Mouse (Mus musculus) adrenal gland (tissue): ENCODE results near the gene Pank3.

Experiments
- intact Hi-C: fragments of 180-260 bp; cut with DNase I; formaldehyde crosslinking; loops from one replicate; pipeline ENCODE4 v1.15.1; 2025
- long read RNA-seq, 2 experiments: library from polyadenylated mRNA; unstranded; transcript quantifications; one replicate each; pipeline ENCODE4 v2.0.0; 2020; ENCODE audit warnings: borderline replicate concordance in 1 of 2; ENCODE audit not compliant: insufficient replicate concordance in 1 of 2

The Pank3 gene
- long read RNA-seq, experiment 1, full-length matches to known transcripts: 6 of 11 reads
- long read RNA-seq, experiment 1, partial matches to known transcripts: 2 of 11 reads
- long read RNA-seq, experiment 1, other reads (novel, unspliced or antisense): 3 of 11 reads
- long read RNA-seq, experiment 2, full-length matches to known transcripts: 8 of 15 reads
- long read RNA-seq, experiment 2, partial matches to known transcripts: 1 of 15 reads
- long read RNA-seq, experiment 2, other reads (novel, unspliced or antisense): 6 of 15 reads

GRCm38 (mm10) chr11:35769188-35769745 lies at the start of gene Pank3:
Pank3 (plus strand) TSS chr11:35769484.
- intact Hi-C loops: no loop called here

DNA sequence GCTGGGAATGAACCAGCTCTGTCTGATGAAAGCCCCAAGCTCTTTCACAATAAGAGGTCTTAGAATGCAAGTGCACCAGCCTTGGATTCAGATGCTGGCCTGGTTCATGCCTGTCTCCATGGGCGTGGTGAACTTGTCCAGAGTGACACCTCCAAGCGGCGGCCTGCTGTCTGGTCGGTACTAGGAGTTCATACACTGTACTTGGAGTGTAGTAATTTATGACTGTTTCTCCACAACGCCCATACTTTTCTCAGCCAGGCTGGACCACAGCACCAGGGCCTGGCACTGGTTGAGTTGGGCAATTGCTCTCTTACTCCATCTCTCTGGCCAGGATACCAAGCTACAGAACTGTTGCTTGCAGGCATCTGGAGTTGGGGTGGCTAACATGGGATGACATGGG lies 45.4 kb upstream of the Pank3 start:
- intact Hi-C loops: no loop called here

GRCm38 (mm10) chr11:35726341-35726846 lies 42.9 kb upstream of the Pank3 start:
- intact Hi-C loops: no loop called here

- intact Hi-C loops: no loop called here
Observed at GRCm38 (mm10) chr11:35728200-35728599, 41.1 kb upstream of the Pank3 start.

DNA sequence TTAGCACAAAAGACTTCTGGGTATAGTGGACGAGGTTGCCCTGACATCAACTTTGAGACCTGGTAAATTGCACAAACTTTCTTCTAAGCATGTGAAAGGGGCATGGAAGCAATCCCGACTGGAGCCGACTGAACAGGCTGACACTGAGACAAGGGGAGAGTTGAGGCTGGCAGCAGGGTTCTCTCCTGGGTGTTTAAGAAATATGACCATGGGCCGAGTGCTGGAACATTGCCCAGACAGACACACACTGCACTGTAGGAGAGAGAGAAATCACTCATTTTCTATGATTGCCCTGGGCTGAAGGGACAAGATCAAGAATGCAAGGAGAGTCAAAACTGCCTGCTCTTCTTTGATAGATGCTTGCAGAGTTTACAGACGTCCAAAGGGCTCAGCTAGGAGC lies 40.1 kb upstream of the Pank3 start:
- intact Hi-C loops: no loop called here

GRCm38 (mm10) chr11:35732366-35732765 lies 36.9 kb upstream of the Pank3 start:
- intact Hi-C loops: no loop called here

DNA sequence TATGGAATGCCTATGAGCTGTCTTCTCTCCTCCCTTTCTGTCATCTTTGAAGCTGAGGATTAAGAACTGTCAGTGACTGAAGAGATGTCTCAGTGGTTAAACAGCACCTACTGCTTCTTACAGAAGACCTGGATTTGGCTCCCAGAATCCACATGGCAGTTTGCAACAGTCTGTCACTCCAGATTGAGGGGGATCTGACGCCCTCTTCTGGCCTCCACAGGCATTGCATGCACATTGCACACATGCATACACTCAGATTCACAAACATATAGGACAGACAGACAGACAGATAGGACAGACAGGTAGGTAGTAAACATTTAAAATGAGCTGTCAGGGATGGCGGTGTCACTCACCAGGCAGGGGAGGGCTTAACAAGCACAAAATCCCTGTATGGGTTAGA lies 32.5 kb upstream of the Pank3 start:
- intact Hi-C loops: no loop called here

GRCm38 (mm10) chr11:35737262-35737661 lies 32.0 kb upstream of the Pank3 start:
- intact Hi-C loops: no loop called here

- intact Hi-C loops: no loop called here
Observed at GRCm38 (mm10) chr11:35738102-35738501, 31.2 kb upstream of the Pank3 start.

GRCm38 (mm10) chr11:35743586-35743985 lies 25.7 kb upstream of the Pank3 start:
- intact Hi-C loops: no loop called here

DNA sequence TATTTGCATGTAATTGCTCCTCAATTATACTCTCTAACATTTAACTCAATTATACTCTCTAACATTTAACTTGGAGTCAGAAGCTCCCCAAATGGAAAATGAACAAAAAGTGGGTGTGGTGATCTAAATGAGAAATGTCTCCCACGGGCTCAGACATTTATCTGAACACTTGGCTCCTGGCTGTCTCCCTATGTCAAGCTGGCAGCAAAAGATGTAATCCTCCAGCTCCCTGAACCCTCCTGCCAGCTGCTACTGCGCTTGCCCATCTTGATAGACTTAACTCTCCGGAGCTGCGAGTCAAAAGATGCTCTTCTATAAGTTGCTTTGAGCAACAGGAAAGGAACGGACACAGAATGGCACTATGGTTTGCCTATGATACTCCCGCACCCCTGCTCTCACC lies 24.7 kb upstream of the Pank3 start:
- intact Hi-C loops: no loop called here

DNA sequence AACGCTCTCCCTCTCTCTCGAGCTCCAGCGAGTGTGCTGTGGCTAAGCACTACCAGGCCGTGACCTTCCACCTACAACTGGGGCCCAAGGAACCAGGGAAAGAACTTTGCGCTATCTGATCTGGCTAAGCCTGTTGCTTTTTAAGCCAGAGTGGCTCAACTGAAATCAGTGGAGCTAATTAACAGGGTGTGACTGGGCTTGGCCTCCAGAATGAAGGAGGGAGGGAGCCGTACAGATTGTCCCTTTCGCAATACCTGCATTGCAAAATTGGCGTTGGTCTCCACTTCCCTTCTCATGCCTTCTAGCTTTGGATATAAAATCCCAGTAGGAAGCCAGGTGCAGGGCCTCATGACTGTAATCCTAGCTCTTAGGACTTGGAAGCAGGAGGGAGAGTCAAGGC lies 18.7 kb upstream of the Pank3 start:
- intact Hi-C loops: no loop called here

GRCm38 (mm10) chr11:35754906-35755418 lies 14.3 kb upstream of the Pank3 start:
- intact Hi-C loops: no loop called here

DNA sequence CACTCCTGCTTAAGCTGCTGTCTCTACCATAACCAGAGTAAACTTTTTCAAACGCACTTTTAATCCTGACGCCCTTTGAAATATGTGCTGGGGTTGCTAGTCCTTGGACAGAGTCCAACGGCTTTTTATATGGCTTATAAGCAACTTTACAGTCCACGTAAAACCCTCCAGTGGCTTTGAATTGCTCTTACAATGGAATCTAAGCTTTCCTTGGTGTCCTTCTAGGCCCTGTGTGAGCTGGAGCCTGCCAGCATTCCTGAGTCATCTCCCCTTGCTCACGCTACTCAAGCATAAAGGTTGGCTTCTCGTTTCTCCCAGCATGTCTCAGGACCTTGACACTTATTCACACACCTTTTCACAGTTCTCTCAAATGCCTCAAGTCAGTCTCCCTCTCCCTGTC lies 13.7 kb upstream of the Pank3 start:
- intact Hi-C loops: no loop called here

- intact Hi-C loops: no loop called here
Observed at GRCm38 (mm10) chr11:35756411-35757303, 12.6 kb upstream of the Pank3 start.

DNA sequence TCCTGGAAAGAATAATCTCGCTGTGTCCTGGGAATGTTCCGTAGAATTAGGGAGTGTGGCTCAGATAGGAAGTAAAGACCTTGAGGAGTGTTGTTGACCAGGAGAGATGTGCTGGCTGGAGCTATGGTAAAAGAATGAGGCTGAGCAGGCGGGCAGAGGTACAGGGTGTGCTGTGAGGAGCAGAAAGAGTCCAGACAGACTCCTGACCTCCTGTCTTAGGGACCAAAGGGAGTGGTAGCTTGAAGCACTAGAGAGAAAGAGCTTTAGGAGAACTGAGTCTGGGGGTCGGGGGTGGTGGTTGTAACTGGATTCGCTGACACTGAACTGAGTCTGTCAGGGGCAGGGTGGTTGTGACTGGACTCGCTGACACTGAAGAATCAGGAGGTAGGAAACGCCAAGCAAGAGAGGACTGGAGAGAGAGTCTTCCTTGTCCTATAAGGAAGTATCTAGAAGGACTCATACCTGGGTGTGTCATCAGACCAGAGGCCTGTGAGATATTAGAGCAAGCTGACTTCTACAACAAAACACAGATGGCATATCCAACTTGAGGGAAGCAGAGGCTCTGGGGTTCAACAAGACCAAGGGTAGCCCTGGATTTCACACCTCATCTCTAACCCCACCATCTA lies 9.2 kb upstream of the Pank3 start:
- intact Hi-C loops: no loop called here

DNA sequence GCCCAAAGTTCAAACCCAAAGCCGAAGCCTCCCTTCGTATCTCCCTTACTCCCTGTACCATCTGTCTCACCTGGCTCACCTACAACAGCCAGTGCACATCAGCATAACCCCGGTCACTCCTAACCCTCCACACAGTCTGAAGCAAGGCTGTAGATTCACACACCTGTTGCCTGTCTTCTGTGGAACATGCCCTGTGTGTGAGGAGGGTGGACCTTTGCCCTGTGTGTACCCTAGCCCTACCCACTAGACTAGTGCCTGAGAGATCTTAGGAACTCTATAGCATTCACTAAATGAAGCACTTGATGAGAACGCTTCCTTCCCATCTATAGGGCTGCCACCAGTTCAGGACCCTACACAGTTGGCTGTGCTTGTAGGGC lies 8.7 kb upstream of the Pank3 start:
- intact Hi-C loops: no loop called here

DNA sequence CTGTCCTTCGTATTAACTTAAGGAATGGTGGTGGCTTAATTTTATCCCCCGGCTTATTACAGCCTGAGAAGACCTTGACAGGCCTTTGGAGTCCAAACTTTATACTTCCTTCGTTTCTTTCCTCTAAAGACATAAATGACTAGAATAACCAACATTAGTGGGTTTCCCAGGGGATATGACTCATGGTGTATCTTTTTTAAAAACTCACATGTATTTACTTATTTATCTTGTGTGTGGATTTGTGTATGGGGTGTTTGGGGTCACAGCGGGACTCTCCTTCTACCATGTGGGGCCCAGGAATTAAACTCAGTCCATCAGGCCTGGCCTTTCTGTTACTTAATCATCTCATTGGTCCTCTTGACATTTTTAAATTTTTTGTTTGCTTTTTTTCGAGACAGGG lies 2.4 kb upstream of the Pank3 start:
- intact Hi-C loops: no loop called here

- intact Hi-C loops: no loop called here
Observed at GRCm38 (mm10) chr11:35769746-35770437, 608 bp downstream of the Pank3 start.

DNA sequence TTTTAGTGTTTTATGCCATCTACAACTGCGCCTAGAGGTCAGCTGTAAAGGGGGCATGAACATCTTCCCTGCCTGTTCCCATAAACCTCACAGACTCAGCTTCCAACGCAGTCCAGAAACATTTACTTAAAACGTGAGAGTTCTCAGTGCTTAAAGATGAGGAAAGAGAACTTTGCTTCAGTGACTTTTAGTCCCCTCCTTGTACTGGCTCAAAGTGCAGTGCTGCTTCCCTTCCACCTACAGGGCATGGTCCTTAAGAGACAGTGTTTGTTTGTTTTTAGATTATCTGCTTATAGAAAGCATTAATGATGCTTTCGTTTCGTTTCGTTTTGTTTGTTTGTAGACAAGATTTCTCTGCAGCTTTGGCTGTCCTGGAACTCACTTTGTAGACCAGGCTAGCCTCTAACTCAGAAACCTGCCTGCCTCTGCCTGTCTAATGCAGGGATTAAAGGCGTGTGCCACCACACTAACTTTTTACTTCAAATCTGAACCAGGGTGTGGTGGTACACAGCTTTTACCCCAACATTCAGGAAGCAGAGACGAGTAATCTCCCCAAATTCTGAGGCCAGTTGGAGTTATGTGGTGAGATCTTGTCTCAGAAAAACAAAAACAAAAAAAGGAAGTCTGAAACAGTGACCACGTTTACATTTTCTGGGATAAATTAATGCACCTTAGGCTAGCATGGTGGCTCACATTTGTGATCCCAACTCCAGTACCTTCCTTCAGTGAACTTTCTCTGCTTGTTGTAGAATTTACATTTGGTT lies 1.6 kb downstream of the Pank3 start:
- intact Hi-C loops: no loop called here
